Mouse (Mus musculus): Measurements from ENCODE around the gene Ankrd44.

DNA sequence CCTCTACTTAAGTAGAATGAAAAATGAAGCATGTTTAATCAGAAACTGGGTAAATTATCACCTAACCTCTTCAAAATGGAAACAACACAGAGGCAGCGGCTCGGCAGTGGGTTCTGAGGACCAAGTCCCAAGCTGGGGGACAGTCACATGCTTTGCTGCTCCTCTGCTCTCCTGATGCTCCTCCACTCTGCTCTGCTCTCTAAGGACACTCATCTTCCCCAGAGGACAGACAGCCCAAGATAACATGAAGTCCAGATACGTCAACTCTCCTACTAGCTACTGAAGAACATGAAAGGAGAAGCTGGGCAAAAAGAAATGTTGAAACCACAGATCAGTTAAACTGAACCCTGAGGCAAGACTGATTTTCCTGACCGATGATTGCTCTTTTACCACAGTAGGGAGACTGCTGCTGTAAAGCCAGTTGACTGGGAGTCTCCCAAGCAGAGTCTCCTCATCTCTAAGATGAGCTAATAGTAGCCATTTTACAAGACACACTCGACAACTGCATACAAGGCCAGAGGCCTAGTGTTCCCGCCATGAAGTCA lies 90.5 kb downstream of the Ankrd44 start:
- no peak for TF ChIP-seq GATA1 (IDR thresholded peaks at IDR 0.05; ENCODE audit: borderline replicate concordance, low read length)
- TF ChIP-seq FLI1 (IDR thresholded peaks at IDR 0.05; ENCODE audit: low read length) = no peak

All from megakaryocyte, embryonic 14.5 days (primary cell).